Mouse (Mus musculus) megakaryocyte, adult 5-6 weeks (primary cell): ENCODE results near the gene Borcs5. TPM values are rescaled to one million over a fixed set of nuclear protein-coding genes. Genes with fewer than 3 reads are reported as not detected.
A peak's percentile ranks its signal among the peaks of the same experiment; 100 is the strongest.

Experiments used
- ATAC-seq: 2 replicates; pipeline ENCODE4 v1.8.0; 2016; ENCODE audit warnings: mild to moderate bottlenecking, inconsistent platforms; ENCODE audit not compliant: poor library complexity, severe bottlenecking
- total RNA-seq, 2 experiments: library from RNA; stranded (forward) in 1 of 2; stranded (reverse) in 1 of 2; fragments of 153-499, 151-499 nt in 1 of 2; fragments of 221-1000, 200-1000 nt in 1 of 2; gene quantifications; 2 replicates each; pipeline versions ENCODE4 v1.2.3 to v1.2.4; 2015 to 2017

The Borcs5 gene
- total RNA-seq, 2 experiments from 2014 or later: 11.6 to 15.3 TPM

- ATAC-seq: peak; percentile 63
Observed at GRCm38 (mm10) chr6:134753412-134753811, 114.1 kb downstream of the Borcs5 start.

GRCm38 (mm10) chr6:134753858-134754257 lies 114.5 kb downstream of the Borcs5 start:
- no peak for ATAC-seq

- no peak for ATAC-seq
Observed at GRCm38 (mm10) chr6:134756058-134756457, 116.7 kb downstream of the Borcs5 start.

Other genes starting within 250 kb of the Borcs5 start
- 0.22 and 0.50 TPM in 2 replicates for gene Bcl2l14, start 243.2 kb upstream of the Borcs5 start, total RNA-seq (2015)
- 0.49 and 1.4 TPM in 2 replicates for gene Bcl2l14, start 243.2 kb upstream of the Borcs5 start, total RNA-seq (2017)
- gene Lrp6, start 72.5 kb upstream of the Borcs5 start, total RNA-seq (2015): 15.0 and 15.5 TPM in 2 replicates
- 18.3 and 25.7 TPM in 2 replicates for gene Lrp6, start 72.5 kb upstream of the Borcs5 start, total RNA-seq (2017)
- gene Mansc1, start 7.0 kb upstream of the Borcs5 start, total RNA-seq (2015): 1.6 and 4.0 TPM in 2 replicates
- 0.81 and 1.5 TPM in 2 replicates for gene Mansc1, start 7.0 kb upstream of the Borcs5 start, total RNA-seq (2017)
- gene Dusp16, start 153.1 kb downstream of the Borcs5 start, total RNA-seq (2015): 1.3 and 1.8 TPM in 2 replicates
- gene Dusp16, start 153.1 kb downstream of the Borcs5 start, total RNA-seq (2017): 1.2 and 1.4 TPM in 2 replicates
- 3.1 and 4.5 TPM in 2 replicates for gene Crebl2, start 190.6 kb downstream of the Borcs5 start, total RNA-seq (2015)
- 6.7 and 6.8 TPM in 2 replicates for gene Crebl2, start 190.6 kb downstream of the Borcs5 start, total RNA-seq (2017)